In the genomic region with DNA sequence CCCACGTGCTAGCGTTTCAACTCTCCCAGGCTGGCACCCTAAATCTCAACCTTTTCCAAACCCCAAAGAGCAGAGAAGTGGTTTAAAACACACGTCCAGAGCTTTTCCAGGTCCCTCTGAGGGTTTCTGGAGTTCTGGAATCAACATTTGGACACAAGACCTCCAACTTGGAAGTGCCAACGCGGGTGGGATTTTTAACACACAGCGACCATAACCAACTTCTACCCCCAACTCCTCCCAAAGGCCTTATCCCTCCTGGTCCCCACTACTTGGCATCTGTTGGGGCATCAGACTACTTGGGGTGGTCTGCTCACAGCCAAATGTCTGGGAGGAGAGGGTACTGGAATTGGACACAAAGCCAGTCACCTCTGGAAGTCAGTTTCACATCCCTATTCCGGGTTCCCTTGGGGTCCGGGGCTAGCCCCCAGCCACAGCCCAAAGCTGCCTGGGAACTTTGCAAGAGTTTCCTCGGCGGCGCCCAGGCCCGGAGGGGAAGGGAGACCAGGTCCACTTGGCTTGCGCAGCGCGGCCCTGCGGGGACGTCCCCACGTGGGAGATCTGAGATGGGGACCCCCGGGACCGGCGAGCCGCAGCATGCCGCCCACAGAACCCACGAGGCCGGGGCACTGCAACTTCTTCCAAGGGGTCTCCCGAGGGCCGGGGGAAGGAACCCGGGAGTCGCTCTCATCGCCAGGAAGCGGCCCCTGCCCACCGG, we compare ENCODE assay signal across 8 mouse cellular contexts. TPM values are rescaled to one million over a fixed set of nuclear protein-coding genes. Genes with fewer than 3 reads are reported as not detected.
DNase-seq lines count a peak whose midpoint lies in the region; ATAC-seq and TF ChIP-seq lines count a peak whose summit lies in the region.

No protein-coding gene starts in this region.

- H3K27ac ChIP-seq in lung, embryonic 14.5 days (ENCODE audit: low read depth), result peak overlapping the region; percentile 98
- H3K27ac ChIP-seq in forebrain, embryonic 12.5 days, result peak overlapping the region; percentile 99
- H3K27ac ChIP-seq in hindbrain, embryonic 15.5 days (replicated peaks), result peak overlapping the region; percentile 98
- H3K27ac ChIP-seq in lung, embryonic 16.5 days (ENCODE audit: low read length), result peak overlapping the region; percentile 98

- H3K27me3 ChIP-seq in lung, embryonic 14.5 days (ENCODE audit: insufficient read depth, low read length), result no peaks in the 10 kb centered on the region
- H3K27me3 ChIP-seq in forebrain, embryonic 12.5 days, result no peaks in the 10 kb centered on the region
- no peaks in the 10 kb centered on the region for H3K27me3 ChIP-seq in hindbrain, embryonic 15.5 days
- H3K27me3 ChIP-seq in lung, embryonic 16.5 days (ENCODE audit: control insufficient read depth, insufficient read depth, low read depth, low read length), result no peaks in the 10 kb centered on the region

- H3K4me2 ChIP-seq in lung, embryonic 14.5 days, result peak overlapping the region; percentile 91
- peak overlapping the region; percentile 94 for H3K4me2 ChIP-seq in forebrain, embryonic 12.5 days
- H3K4me2 ChIP-seq in hindbrain, embryonic 15.5 days, result peak overlapping the region; percentile 80
- H3K4me2 ChIP-seq in lung, embryonic 16.5 days (ENCODE audit: low read depth, low read length), result peak overlapping the region; percentile 92

- H3K4me3 ChIP-seq in lung, embryonic 14.5 days (ENCODE audit: low read depth, low read length), result peak overlapping the region; percentile 97
- peak overlapping the region; percentile 99 for H3K4me3 ChIP-seq in forebrain, embryonic 12.5 days (replicated peaks)
- H3K4me3 ChIP-seq in hindbrain, embryonic 15.5 days, result peak overlapping the region; percentile 76
- H3K4me3 ChIP-seq in lung, embryonic 16.5 days (ENCODE audit: low read length), result peak overlapping the region; percentile 94

- H3K36me3 ChIP-seq in lung, embryonic 14.5 days (ENCODE audit: insufficient read depth), result peaks cover 25% of the 10 kb centered on the region
- peaks cover 23% of the 10 kb centered on the region for H3K36me3 ChIP-seq in forebrain, embryonic 12.5 days (replicated peaks)
- peaks cover 7% of the 10 kb centered on the region for H3K36me3 ChIP-seq in hindbrain, embryonic 15.5 days
- peaks cover 15% of the 10 kb centered on the region for H3K36me3 ChIP-seq in lung, embryonic 16.5 days (ENCODE audit: control insufficient read depth, insufficient read depth, low read length)

- no peaks in the 10 kb centered on the region for H3K9me3 ChIP-seq in lung, embryonic 14.5 days (ENCODE audit: low read depth, low read length)
- no peaks in the 10 kb centered on the region for H3K9me3 ChIP-seq in forebrain, embryonic 12.5 days
- H3K9me3 ChIP-seq in hindbrain, embryonic 15.5 days, result no peaks in the 10 kb centered on the region
- H3K9me3 ChIP-seq in lung, embryonic 16.5 days (ENCODE audit: control insufficient read depth, low read length), result no peaks in the 10 kb centered on the region

- H3K4me1 ChIP-seq in lung, embryonic 14.5 days (ENCODE audit: insufficient read depth), result peaks cover 10% of the 10 kb centered on the region
- H3K4me1 ChIP-seq in forebrain, embryonic 12.5 days, result peaks cover 46% of the 10 kb centered on the region
- peaks cover 50% of the 10 kb centered on the region for H3K4me1 ChIP-seq in hindbrain, embryonic 15.5 days (replicated peaks)
- peaks cover 19% of the 10 kb centered on the region for H3K4me1 ChIP-seq in lung, embryonic 16.5 days (replicated peaks; ENCODE audit: control insufficient read depth, insufficient read depth, low read length)

- DNase-seq in lung, embryonic 14.5 days, result peak; percentile 51
- DNase-seq in lung, postnatal 36 days, result no peak
- peak; percentile 63 for DNase-seq in adrenal gland, adult 2 months
- peak; percentile 17 to 25 for DNase-seq in spleen, postnatal 14 days (ENCODE audit: low spot score in 2 of 2)
- no peak for DNase-seq in left cerebral cortex, adult 18-20 months (ENCODE audit: low spot score in 2 of 2)

- peak overlapping the region; percentile 100 for H3K9ac ChIP-seq in lung, embryonic 14.5 days
- H3K9ac ChIP-seq in forebrain, embryonic 12.5 days, result peak overlapping the region; percentile 100
- peak overlapping the region; percentile 95 for H3K9ac ChIP-seq in hindbrain, embryonic 15.5 days
- peak overlapping the region; percentile 99 for H3K9ac ChIP-seq in lung, embryonic 16.5 days (ENCODE audit: low read length)

- no peak for ATAC-seq in lung, embryonic 14.5 days (ENCODE audit: insufficient read depth)
- no peak for ATAC-seq in forebrain, embryonic 12.5 days (ENCODE audit: low FRiP score)
- no peak for ATAC-seq in hindbrain, embryonic 15.5 days (ENCODE audit: low FRiP score, low read depth)
- no peak; the same call in 1 of the 2 replicates for ATAC-seq in lung, embryonic 16.5 days (ENCODE audit: low read depth)

- under 1% methylated on average over 29 of the region's 32 CpGs for WGBS in lung, embryonic 14.5 days
- WGBS in forebrain, embryonic 12.5 days, result under 1% methylated on average over 28 of the region's 32 CpGs
- WGBS in hindbrain, embryonic 15.5 days, result under 1% methylated on average over 32 of the region's 32 CpGs
- WGBS in lung, embryonic 16.5 days, result under 1% methylated on average over 32 of the region's 32 CpGs

- no peak for TF ChIP-seq CTCF in lung, embryonic 14.5 days (IDR thresholded peaks at IDR 0.05; ENCODE audit: low read depth)

RNA-seq across cellular contexts. Expression of gene Cdk2ap1, which starts 9.7 kb away (rescaled TPM):
- 193 and 259 TPM in 2 replicates for polyA plus RNA-seq in lung, embryonic 14.5 days (2014; fragmentation: Nextera tagmentation; extraction: Ambion mirVana)
- total RNA-seq in adrenal gland, adult 2 months (2021), result 100 to 1,000 TPM; 161 to 168 TPM
- 88.7 and 116 TPM in 2 replicates for polyA plus RNA-seq in adrenal gland, adult 2 months (2012; rRNA removed)
- 81.1 and 105 TPM in 2 replicates for polyA plus RNA-seq in forebrain, embryonic 12.5 days (2016; fragmentation: Nextera tagmentation; extraction: Ambion mirVana)
- 144 and 145 TPM in 2 replicates for polyA plus RNA-seq in hindbrain, embryonic 15.5 days (2015; fragmentation: Nextera tagmentation; extraction: Ambion mirVana)
- polyA plus RNA-seq in lung, embryonic 16.5 days (2015; fragmentation: Nextera tagmentation; extraction: Ambion mirVana), result 23.9 and 26.1 TPM in 2 replicates
- total RNA-seq in left cerebral cortex, adult 18-20 months (2021), result 100 to 1,000 TPM; 162 to 168 TPM

RNA-seq across cellular contexts. Expression of gene 2810006K23Rik, which starts 25.3 kb away (rescaled TPM):
- 14.5 and 15.2 TPM in 2 replicates for polyA plus RNA-seq in lung, embryonic 14.5 days (2014; fragmentation: Nextera tagmentation; extraction: Ambion mirVana)
- total RNA-seq in adrenal gland, adult 2 months (2021), result 10 to 100 TPM; 14.1 to 17.0 TPM
- polyA plus RNA-seq in adrenal gland, adult 2 months (2012; rRNA removed), result 5.8 and 6.0 TPM in 2 replicates
- 19.2 and 23.0 TPM in 2 replicates for polyA plus RNA-seq in forebrain, embryonic 12.5 days (2016; fragmentation: Nextera tagmentation; extraction: Ambion mirVana)
- 15.4 and 16.2 TPM in 2 replicates for polyA plus RNA-seq in hindbrain, embryonic 15.5 days (2015; fragmentation: Nextera tagmentation; extraction: Ambion mirVana)
- polyA plus RNA-seq in lung, embryonic 16.5 days (2015; fragmentation: Nextera tagmentation; extraction: Ambion mirVana), result 18.1 and 19.7 TPM in 2 replicates
- total RNA-seq in left cerebral cortex, adult 18-20 months (2021), result 10 to 100 TPM; 14.0 TPM

RNA-seq across cellular contexts. Expression of gene Mphosph9, which starts 25.4 kb away (rescaled TPM):
- 19.2 and 20.7 TPM in 2 replicates for polyA plus RNA-seq in lung, embryonic 14.5 days (2014; fragmentation: Nextera tagmentation; extraction: Ambion mirVana)
- total RNA-seq in adrenal gland, adult 2 months (2021), result 1 to 10 TPM; 7.7 to 8.8 TPM
- polyA plus RNA-seq in adrenal gland, adult 2 months (2012; rRNA removed), result 1.6 and 2.1 TPM in 2 replicates
- 24.4 and 24.7 TPM in 2 replicates for polyA plus RNA-seq in forebrain, embryonic 12.5 days (2016; fragmentation: Nextera tagmentation; extraction: Ambion mirVana)
- 10.8 and 11.4 TPM in 2 replicates for polyA plus RNA-seq in hindbrain, embryonic 15.5 days (2015; fragmentation: Nextera tagmentation; extraction: Ambion mirVana)
- polyA plus RNA-seq in lung, embryonic 16.5 days (2015; fragmentation: Nextera tagmentation; extraction: Ambion mirVana), result 13.3 and 15.1 TPM in 2 replicates
- total RNA-seq in left cerebral cortex, adult 18-20 months (2021), result 10 to 100 TPM; 13.8 to 22.5 TPM

Comparison
In these comparisons a context has a peak if more than half of its experiments do, and no peak if none do; other contexts are left out.
1. DNase-seq: peak in lung, embryonic 14.5 days (single experiment), adrenal gland, adult 2 months (single experiment) and spleen, postnatal 14 days (2 of 2); none in lung, postnatal 36 days (single experiment) and left cerebral cortex, adult 18-20 months (0 of 2).
2. Peak in every context shown above with its lines, with median percentiles within 50 percentile points of each other: H3K27ac ChIP-seq, H3K4me2 ChIP-seq, H3K4me3 ChIP-seq and H3K9ac ChIP-seq.